Mouse (Mus musculus) adrenal gland, adult 2 months (tissue): ENCODE data around the gene Gria3. TPM values are rescaled to one million over a fixed set of nuclear protein-coding genes. Genes with fewer than 3 reads are reported as not detected.
A peak's percentile ranks its signal among the peaks of the same experiment; 100 is the strongest.

Experiments used
- DNase-seq: peaks from one replicate; pipeline ENCODE4 v3.0.0; 2021
- long read RNA-seq: library from polyadenylated mRNA; stranded (forward); transcript quantifications from one replicate; pipeline ENCODE4 v2.0.0, GENCODE M21; 2021
- polyA plus RNA-seq: library from polyadenylated mRNA; depleted of rRNA; stranded (reverse); fragments of >200 nt; gene quantifications from 2 replicates; pipeline ENCODE4 v1.2.3, GENCODE M21; 2012; rRNA removed
- total RNA-seq, 2 experiments: library from RNA; stranded (reverse); gene quantifications; 2 replicates each; pipeline ENCODE4 v1.2.3; 2021

Gene Gria3
- total RNA-seq (10 to 100 TPM; 10.5 to 31.9 TPM), polyA plus RNA-seq (2.3 and 2.7 TPM in 2 replicates)
- long read RNA-seq, full-length matches to known transcripts: 3 of 5 reads
- long read RNA-seq, partial matches to known transcripts: 0 of 5 reads
- long read RNA-seq, other reads (novel, unspliced or antisense): 2 of 5 reads

- DNase-seq: peak; percentile 38
Observed at GRCm38 (mm10) chrX:41400058-41400904, at the start of gene Gria3. Gene Gria3 (plus strand): TSS chrX:41400854.

DNA sequence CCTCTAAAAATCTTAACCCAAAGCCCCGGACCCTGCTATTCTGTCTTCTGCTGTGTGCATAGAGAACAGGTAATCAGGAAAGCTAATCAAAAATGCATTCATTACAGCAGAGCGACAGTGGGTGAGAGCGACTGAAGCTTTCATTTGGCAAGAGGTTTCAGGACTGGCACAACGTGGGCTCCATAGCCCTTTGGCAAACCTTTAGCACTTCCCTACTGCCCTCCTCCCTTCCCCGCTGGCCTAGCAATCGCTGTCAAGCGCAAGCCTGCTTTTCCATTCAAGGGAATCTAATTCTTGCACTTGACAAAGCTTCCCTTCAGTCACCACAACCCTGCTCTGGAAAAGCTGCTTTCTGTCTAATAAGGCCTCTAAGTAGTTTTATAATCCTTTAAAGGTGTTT, 13.6 kb upstream of the Gria3 start:
- DNase-seq: no peak

GRCm38 (mm10) chrX:41389079-41389478, 11.6 kb upstream of the Gria3 start:
- DNase-seq: no peak

DNA sequence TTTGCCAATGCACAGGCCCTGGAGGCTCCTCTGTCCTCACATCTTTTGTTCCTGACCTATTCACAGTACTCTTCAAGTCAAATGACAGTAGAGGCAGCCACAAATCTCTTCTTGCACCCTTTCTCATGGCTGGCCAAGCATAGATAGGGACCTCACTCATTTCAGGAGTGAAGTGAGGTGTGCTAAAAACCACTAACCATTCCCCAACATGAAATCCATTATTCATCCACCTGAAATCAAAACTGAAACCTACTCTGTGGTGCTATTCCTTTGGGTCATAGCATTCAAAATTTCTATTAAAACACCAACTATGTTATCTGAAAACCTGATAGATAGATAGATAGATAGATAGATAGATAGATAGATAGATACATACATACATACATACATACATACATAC, 2.2 kb upstream of the Gria3 start:
- DNase-seq: no peak

- DNase-seq: peak; percentile 20
Observed at GRCm38 (mm10) chrX:41401186-41401585, 532 bp downstream of the Gria3 start.

GRCm38 (mm10) chrX:41401590-41402240, 1.1 kb downstream of the Gria3 start:
- peak; percentile 66 for DNase-seq

DNA sequence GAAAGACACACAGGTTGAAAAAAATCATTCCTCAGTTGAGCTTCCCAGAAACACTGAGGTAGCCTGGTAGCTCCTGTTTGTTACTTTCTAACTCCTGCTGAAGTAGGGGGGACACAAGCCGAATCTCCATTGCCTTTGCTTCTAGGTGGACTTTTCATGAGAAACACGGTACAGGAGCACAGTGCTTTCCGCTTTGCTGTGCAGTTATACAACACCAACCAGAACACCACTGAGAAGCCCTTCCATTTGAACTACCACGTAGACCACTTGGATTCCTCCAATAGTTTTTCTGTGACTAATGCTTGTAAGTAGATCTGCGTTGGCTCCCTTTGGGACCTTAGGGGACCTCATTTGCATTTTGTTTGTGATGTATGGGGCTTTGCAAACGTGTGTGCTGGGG, 2.0 kb downstream of the Gria3 start:
- peak; percentile 17 for DNase-seq

DNA sequence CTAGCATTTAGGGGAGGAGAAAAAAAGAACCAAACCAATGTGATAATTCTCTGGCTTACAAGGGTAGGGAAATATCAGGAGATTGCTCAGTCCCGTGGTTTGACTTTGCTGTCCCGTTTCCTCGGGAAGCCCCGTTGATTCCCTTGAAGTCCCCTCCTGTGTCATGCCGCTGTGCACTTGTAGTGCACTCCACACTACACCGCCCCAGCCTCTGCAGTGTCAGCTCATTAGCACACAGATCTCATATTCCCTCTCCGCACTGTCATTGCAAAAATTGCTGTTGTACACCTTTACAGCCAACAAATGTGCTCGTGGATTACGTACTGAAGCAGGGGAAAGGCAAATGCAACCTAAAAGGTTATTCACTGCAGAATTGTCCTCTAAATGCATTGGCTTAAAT, 5.6 kb downstream of the Gria3 start:
- DNase-seq: no peak

GRCm38 (mm10) chrX:41409791-41410190, 9.1 kb downstream of the Gria3 start:
- peak; percentile 66 for DNase-seq

- DNase-seq: no peak
Observed at GRCm38 (mm10) chrX:41425651-41426050, 25.0 kb downstream of the Gria3 start.

DNA sequence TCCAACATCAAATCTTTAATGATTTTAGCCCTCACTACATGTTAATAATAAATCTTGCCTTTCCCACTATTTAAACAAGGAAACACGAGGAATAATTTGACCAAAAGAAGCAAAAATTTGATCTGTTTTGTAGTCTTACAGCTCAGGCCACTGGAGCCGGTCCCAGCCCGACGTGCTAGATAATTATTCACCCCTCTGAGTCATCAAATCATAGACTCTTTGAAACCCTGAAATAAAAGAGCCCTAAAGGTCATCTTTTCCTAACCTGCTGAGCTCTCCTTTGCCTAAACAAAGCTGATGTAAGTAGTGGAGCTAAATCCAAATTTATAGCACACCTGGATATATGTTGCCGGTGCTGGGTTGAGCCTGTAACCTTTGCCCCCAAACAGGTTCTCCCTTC, 27.4 kb downstream of the Gria3 start:
- peak; percentile 52 for DNase-seq

GRCm38 (mm10) chrX:41435541-41435940, 34.9 kb downstream of the Gria3 start:
- peak; percentile 71 for DNase-seq

DNA sequence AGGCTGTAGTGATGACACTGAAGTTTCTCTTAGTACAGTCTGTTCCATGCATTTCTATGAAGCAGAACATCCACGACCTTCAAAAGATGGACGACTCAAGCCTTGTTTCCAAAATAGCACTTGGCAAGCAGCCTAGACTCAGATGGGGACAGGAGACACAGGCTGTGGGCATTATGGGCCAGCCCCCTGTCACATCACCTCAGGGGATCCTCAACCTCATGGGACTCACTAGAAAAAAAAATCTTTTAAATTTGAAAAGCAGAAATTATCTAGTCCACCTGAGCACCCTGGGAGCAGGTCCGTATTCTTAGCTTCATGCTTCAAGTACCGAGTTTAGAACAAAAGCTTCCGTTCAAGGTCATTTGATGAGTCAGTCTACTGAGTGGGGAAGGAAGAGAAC, 38.2 kb downstream of the Gria3 start:
- DNase-seq: peak; percentile 36

DNA sequence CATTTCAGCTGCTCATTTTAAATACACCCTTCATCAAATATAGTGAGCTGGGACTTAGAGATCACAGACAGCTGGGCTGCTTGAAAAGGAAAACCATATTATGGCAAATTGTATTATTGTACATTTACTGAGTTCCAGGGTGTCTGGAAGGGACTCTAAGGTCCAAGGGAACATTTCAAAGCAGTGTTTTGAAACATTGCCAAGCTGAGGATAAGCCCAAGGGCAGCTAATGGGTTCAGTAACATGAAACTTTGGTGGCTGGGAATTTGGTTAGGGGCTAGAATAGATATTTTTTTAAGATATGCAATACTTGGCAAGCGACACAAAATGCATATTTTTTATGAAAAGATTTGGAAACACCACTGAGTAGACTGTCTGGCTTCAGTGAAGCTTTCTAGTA, 48.2 kb downstream of the Gria3 start:
- no peak for DNase-seq

GRCm38 (mm10) chrX:41477486-41477885, 76.8 kb downstream of the Gria3 start:
- DNase-seq: no peak

DNA sequence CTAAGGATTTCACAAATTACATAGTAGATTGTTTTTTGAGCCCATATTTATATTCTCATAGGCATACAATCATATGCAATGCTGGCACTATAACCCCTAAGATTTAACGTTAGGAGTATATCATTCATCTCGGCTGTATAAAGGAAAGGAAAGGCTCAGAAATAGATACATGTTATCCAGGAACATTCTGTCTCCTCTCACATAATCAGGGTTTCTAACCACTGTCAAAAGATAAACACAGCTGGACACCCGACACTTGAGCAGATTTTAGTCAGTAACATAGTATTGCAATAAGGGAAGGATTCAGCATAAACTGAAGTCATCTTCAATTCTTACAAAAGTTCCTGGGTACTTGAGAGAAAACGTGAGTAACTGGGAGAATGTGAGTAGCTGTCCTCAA, 95.9 kb downstream of the Gria3 start:
- DNase-seq: no peak

GRCm38 (mm10) chrX:41505371-41505770, 104.7 kb downstream of the Gria3 start:
- DNase-seq: no peak

DNA sequence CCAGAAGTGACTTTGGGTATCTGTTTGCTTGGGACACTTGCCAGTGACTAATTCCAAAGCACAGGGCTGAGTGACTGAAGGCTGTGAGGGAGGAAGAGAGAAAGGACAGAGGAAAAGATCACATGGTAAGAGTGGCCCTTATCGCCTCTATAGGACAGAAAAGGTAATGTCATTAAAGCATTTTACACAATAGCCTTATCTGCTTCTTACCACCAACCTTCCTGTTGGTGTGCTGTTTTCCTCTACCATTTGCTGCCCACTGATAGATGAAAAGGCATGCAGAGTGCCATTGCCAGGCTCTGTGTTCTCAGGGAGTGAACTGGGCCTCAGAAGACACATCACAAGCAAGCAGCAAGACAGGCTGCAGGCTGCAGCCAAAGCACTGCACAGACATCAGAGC, 107.3 kb downstream of the Gria3 start:
- no peak for DNase-seq

GRCm38 (mm10) chrX:41514982-41515381, 114.3 kb downstream of the Gria3 start:
- DNase-seq: no peak

DNA sequence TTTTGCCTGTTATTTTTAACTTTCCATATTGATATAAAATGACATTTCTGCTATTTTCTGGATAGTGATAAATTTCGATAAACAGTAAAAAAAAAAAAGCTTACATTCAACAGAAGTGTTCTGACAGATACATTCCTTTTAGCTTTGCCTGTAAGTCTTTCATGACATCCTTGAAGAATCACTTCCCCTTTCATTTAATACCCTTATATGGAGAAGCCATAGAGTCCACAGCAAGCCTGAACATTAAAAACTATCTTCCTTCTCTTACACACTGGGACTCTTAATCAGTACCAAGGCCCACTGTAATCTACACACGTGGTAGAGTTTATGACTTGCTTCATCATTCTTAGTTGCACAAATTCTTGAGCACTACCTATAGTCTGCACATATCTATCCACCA, 131.9 kb downstream of the Gria3 start:
- no peak for DNase-seq

DNA sequence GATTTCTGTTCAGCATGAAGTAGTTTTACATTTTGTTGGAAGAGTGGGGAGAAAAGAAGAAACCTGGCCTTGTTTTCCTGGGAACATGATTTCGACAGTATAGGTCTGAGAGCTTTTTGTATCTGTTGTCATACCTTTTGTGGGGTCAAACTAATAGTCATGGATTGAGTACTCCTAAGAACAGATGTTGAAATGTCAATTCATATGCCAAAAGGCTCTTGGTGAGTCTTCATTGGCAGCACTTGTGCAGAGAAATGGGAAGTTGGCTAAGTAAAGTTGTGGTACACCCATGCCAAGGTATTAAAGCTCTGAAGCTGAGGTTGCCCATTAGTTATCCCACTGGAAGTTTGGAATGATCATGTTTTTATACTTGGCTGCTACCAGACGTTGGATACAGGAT, 135.2 kb downstream of the Gria3 start:
- DNase-seq: no peak

- DNase-seq: no peak
Observed at GRCm38 (mm10) chrX:41562296-41563060, 161.8 kb downstream of the Gria3 start.

- no peak for DNase-seq
Observed at GRCm38 (mm10) chrX:41564898-41565297, 164.2 kb downstream of the Gria3 start.
